Mouse (Mus musculus) heart, postnatal 0 days (tissue): ENCODE results near the gene Tsga10ip.
A peak's percentile ranks its signal among the peaks of the same experiment; 100 is the strongest.

ENCODE experiments used
- CTCF ChIP-seq: IDR thresholded peaks from 2 replicates; pipeline ENCODE4 v1.5.1; 2016; ENCODE audit warnings: antibody characterized with exemption, control low read depth, low read depth
- EP300 ChIP-seq: IDR thresholded peaks from 2 replicates; pipeline ENCODE4 v1.6.1; 2016; ENCODE audit warnings: antibody characterized with exemption, low read depth

DNA sequence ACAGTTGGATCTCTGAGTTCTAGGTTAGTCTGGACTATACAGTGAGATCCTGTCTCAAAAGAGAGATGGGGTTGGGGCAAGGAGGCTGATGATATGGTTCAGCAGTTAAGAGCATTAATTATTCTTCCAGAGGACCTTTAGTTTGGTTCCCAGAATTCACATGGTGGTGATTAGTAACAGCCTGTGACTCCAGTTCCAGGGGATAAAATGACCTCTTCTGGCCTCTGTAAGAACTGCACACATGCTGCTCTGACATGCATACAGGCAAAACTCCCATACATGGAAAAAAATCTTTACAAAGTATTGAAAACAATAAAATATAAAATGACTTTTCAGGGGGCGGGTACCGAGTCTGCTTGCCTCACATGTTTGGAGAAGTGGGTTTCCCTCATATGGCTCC lies 25.8 kb upstream of the Tsga10ip start:
- peak; percentile 51 for TF ChIP-seq CTCF
- TF ChIP-seq EP300: no peak
